Mouse (Mus musculus): ENCODE results near the gene Kif7.
A peak's percentile ranks its signal among the peaks of the same experiment; 100 is the strongest.

The Kif7 gene

GRCm38 (mm10) chr7:79721386-79721977, 6.0 kb upstream of the Kif7 start:
- DNase-seq: peak; percentile 57

DNA sequence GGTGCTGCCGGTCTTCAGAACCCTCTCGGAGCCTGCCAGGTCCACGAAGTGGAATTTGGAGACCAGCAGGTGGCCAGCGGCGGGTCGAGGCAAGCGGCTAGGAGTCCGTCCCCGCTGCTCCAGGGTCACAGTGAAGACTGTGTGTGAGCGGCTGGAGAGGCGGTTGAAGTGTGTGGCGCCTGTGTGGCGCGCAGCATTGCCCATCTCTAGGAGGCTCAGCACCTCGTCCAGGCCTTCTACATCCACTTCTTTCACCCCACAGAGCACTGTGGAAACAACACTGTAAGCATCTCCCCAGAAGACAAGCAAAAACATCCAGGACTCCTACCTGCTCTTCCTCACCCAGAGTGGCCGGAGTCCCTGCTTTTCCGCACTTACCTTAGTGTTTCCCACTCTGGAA, 4.7 kb downstream of the Kif7 start:
- no peak for DNase-seq

- no peak for DNase-seq
Observed at GRCm38 (mm10) chr7:79710130-79710607, 5.4 kb downstream of the Kif7 start.

- no peak for DNase-seq
Observed at GRCm38 (mm10) chr7:79705210-79705609, 10.3 kb downstream of the Kif7 start.

- no peak for DNase-seq
Observed at GRCm38 (mm10) chr7:79702755-79703154, 12.8 kb downstream of the Kif7 start.

DNA sequence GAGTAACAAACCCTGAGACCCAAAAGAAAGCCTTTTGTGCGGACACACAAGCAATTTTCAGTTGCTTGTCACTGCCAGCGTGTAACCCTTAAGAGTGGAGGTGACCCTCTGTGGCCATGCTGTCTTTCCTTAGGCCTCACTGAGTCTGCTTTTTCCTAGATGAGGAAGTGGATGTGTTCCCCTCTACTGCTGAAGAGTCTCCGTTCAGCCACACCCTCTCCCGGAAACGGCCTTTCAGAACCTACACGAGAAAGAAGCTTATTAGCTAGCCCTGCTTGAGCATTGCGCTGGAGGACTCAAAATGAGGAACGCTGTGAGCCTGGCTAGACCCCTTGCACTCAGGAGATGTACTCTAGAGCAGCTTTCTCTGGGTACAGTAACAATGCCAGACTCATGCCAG, 19.0 kb downstream of the Kif7 start:
- DNase-seq: no peak

DNA sequence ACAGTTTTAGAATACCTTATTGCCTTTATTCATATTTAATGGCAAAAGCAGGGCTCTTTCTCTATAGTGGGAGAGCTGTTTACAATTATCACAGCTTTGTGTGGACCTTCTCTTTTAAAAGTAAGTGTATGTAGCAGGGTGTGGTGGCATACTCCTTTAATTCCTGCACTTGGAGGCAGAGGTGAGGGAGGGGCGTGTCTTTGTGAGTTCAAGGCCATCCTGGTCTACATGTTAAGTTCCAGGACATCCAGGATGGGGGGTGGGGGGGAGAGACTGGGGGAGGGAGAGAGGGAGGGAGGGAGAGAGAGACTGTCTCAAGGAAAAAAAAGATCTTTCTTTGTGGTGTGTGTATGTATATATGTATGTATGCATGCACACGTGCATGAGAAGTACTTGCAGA, 35.3 kb downstream of the Kif7 start:
- no peak for DNase-seq

DNA sequence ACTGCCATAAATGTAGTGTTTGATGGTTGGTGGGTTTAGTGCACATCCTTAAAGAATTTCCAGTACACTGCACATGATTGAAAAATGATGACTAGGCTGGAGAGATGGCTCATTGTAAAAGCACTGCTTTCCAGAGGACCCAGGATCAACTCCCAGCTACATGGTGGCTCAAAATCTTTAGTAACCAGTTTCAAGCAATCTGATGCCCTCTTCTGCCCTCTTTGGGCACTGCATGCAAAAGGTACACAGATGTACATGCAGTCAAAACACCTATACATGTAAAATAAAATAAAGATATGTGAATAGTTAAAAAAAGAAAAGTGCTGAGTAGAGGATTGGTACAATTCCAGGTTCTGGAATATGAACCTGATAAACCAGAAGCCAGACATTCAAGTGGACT, 36.3 kb downstream of the Kif7 start:
- peak; percentile 28 for DNase-seq

DNA sequence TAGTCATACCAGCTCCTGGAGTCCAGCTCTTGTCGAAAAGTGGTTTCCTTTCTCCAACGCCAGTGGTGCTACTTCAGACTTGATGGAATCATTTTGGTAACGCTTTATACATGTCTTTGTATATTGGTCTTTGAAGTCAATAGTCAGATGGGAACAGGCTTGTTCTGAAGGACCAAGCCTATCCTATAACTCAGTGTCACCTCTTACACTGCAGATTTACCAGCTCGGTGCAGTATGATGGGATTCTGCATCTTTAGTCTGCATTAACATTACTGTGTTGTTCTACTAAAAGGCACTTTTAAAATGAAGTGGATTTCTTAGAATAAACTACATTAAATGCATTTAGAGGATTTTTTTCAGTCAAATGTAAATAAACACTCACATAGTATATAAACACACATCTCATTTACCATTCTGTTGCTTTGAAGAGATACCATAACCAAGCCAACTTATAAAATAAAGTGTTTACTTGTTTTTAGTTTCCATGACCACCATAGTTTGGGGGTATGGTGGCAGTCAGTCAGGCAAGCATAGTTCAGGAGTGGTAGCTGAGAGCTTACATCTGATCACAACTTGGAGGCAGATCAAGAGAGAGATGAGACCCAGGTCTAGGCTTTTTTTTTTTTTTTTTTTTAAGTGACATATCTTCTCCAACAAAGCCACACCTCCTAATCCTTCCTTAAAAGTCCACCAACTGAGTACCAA, 44.5 kb downstream of the Kif7 start:
- DNase-seq: no peak

- no peak for DNase-seq
Observed at GRCm38 (mm10) chr7:79666690-79667089, 48.8 kb downstream of the Kif7 start.

- DNase-seq: no peak
Observed at GRCm38 (mm10) chr7:79661253-79661890, 54.1 kb downstream of the Kif7 start.

DNA sequence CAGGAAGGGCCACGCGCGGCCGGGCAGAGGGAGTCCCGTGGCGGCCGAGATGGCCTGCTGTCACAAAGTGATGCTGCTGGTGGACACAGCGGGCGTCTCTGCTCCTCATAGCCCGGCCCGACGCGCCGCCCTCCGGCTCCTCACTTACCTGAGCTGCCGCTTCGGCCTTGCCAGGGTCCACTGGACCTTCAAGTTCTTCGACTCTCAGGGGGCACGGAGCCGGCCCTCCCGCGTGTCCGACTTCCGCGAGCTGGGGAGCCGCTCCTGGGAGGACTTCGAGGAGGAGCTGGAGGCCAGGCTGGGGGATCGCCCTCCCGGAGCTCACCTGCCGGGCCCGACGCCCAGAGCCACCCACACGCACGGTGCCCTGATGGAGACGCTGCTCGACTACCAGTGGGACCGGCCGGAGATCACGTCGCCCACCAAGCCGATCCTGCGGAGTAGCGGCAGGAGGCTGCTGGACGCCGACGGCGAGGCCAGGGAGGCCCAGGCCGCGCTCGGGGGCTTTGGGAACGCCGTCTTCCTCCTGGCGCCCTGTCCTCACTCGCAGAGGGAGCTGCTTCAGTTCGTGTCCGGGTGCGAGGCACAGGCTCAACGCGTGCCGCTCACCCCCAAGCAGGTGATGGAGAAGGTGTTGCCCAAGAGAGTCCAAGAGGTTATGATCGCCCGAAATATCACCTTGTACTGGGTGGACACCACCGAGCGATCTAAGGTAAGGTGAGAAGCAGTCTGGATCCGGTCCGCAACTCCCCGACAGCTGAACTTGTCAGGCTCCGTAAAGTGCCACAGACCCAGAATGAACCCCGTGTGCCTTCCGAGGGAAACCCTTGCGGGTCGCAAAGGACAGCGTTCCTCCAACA, 55.0 kb downstream of the Kif7 start:
- DNase-seq: no peak

- DNase-seq: peak; percentile 94
Observed at GRCm38 (mm10) chr7:79659578-79660290, 55.8 kb downstream of the Kif7 start, which contains the start of gene Ticrr. Gene Ticrr, plus strand, starts transcription at chr7:79660196.

DNA sequence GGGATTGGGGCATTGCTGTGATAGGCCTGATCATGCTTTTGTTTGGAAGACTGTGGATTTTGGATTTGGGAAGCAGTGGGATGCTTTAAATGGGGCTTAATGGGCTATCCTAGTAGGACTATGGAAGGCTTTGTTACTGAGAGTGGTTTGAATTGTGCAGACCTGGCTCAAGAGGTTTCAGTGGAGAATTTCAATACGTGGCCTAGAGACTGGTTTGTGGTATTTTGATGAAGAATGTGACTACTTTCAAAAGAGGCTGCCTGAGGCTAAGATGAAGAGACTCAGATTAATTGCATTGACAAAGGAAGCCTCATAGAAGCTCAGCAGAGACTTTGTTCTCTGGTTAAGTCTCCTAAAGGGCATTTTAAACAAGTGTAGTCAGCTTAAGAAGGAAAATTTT, 60.9 kb downstream of the Kif7 start:
- no peak for DNase-seq

- no peak for DNase-seq
Observed at GRCm38 (mm10) chr7:79654185-79654584, 61.3 kb downstream of the Kif7 start.

- DNase-seq: peak; percentile 73
Observed at GRCm38 (mm10) chr7:79649005-79649404, 66.5 kb downstream of the Kif7 start.
